Mouse (Mus musculus) limb, embryonic 11.5 days (tissue): ENCODE results near the gene Cacna2d2. TPM values are rescaled to one million over a fixed set of nuclear protein-coding genes. Genes with fewer than 3 reads are reported as not detected.

Source experiments
- ATAC-seq: fragments of 200-750 bp; cut with Nextera tagmentation; 2 replicates; pipeline ENCODE4 v1.8.0; 2017; ENCODE audit warnings: low read depth; ENCODE audit not compliant: insufficient number of reproducible peaks, low FRiP score, low TSS enrichment
- DNase-seq: peaks from one replicate; pipeline ENCODE4 v3.0.0-alpha.2; 2015; ENCODE audit warnings: low spot score
- H3K27ac ChIP-seq: fragments of 300-500 bp; sonication (generic); replicated peaks from 2 replicates; pipeline ENCODE4 v1.5.1; 2014; ENCODE audit warnings: low read depth, mild to moderate bottlenecking, low read length
- H3K27me3 ChIP-seq: fragments of 300-500 bp; sonication (generic); 2 replicates; pipeline ENCODE4 v1.6.1; 2014; ENCODE audit warnings: mild to moderate bottlenecking, low read length, mixed read lengths; ENCODE audit not compliant: control insufficient read depth, insufficient read depth
- H3K36me3 ChIP-seq: fragments of 300-500 bp; sonication (generic); 2 replicates; pipeline ENCODE4 v1.6.1; 2014; ENCODE audit warnings: mild to moderate bottlenecking, low read length, moderate library complexity, mixed read lengths; ENCODE audit not compliant: control insufficient read depth, insufficient read depth
- H3K4me1 ChIP-seq: fragments of 300-500 bp; sonication (generic); 2 replicates; pipeline ENCODE4 v1.6.1; 2014; ENCODE audit warnings: low read length, mixed read lengths; ENCODE audit not compliant: control insufficient read depth, insufficient read depth
- H3K4me2 ChIP-seq: fragments of 300-500 bp; sonication (generic); 2 replicates; pipeline ENCODE4 v1.6.1; 2014; ENCODE audit warnings: low read depth, mild to moderate bottlenecking, moderate library complexity; ENCODE audit not compliant: severe bottlenecking
- H3K4me3 ChIP-seq: fragments of 300-500 bp; sonication (generic); 2 replicates; pipeline ENCODE4 v1.5.1; 2014; ENCODE audit warnings: low read depth, low read length
- H3K9ac ChIP-seq: fragments of 300-500 bp; sonication (generic); 2 replicates; pipeline ENCODE4 v1.6.1; 2014; ENCODE audit warnings: mild to moderate bottlenecking, low read length
- H3K9me3 ChIP-seq: fragments of 300-500 bp; sonication (generic); 2 replicates; pipeline ENCODE4 v1.6.1; 2016; ENCODE audit warnings: low read length; ENCODE audit not compliant: control insufficient read depth
- WGBS: fragments of 180-500 bp; shearing (Covaris S2); extraction: QIAGEN DNeasy Blood & Tissue Kit; methylation state at CpG from one replicate; pipeline ENCODE4 v1.1.7; 2014; 5-methylcytosine and 5-hydroxymethylcytosine counted together
- polyA plus RNA-seq: library from polyadenylated mRNA; unstranded; fragments of >200 nt; fragmentation: Nextera tagmentation; extraction: Ambion mirVana; gene quantifications from 2 replicates; pipeline ENCODE4 v1.2.1, GENCODE M21; 2014

The Cacna2d2 gene
- polyA plus RNA-seq, 1 experiment from 2014 or later, result 0.12 TPM

DNA sequence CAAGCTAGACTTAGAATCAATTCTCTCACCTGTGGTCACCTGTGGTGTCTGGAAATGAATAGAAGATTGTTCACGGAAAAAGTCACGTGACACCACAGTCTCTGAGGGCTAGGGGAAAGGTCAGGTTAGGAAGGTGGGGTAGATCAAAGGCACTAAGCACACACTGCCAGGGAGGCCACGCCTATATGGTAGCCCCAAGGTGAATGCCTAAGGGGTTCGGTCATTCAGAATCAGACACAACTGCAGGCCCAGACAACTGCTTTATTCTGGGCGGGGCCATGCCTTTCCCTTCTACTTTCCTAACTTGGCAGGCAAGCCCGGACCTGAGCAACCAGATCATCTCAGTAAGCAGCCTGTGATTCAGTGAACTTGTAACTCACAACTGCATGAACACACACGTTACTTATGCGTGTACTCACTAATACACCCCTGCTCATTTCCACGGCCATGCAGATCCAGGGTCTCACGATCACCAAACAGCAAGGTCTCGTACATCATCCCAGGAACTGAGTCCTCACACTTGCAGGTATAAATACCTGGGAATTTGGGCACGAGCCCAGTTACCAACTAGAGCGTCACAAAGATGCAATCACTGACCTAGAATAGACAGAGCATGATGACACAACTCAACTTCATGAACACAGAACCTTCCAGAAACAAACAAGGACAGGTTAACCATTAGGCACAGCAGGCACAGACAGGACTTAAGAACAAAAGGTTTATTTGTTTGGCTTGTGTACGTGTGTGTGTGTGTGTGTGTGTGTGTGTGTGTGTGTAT, 176.4 kb downstream of the Cacna2d2 start:
- no peaks in the 10 kb centered on the region for H3K9me3 ChIP-seq
- H3K27ac ChIP-seq, result peak overlapping the region; percentile 73
- 82% methylated on average over 14 of the region's 14 CpGs for WGBS
- H3K4me1 ChIP-seq, result peaks cover 26% of the 10 kb centered on the region
- no peak overlapping the region for H3K9ac ChIP-seq
- H3K4me2 ChIP-seq, result no peak overlapping the region
- no peak overlapping the region for H3K4me3 ChIP-seq
- H3K36me3 ChIP-seq, result peaks cover 19% of the 10 kb centered on the region; the same call in 1 of the 2 replicates
- DNase-seq (peak; percentile 41), ATAC-seq (no peak)
- no peaks in the 10 kb centered on the region for H3K27me3 ChIP-seq

DNA sequence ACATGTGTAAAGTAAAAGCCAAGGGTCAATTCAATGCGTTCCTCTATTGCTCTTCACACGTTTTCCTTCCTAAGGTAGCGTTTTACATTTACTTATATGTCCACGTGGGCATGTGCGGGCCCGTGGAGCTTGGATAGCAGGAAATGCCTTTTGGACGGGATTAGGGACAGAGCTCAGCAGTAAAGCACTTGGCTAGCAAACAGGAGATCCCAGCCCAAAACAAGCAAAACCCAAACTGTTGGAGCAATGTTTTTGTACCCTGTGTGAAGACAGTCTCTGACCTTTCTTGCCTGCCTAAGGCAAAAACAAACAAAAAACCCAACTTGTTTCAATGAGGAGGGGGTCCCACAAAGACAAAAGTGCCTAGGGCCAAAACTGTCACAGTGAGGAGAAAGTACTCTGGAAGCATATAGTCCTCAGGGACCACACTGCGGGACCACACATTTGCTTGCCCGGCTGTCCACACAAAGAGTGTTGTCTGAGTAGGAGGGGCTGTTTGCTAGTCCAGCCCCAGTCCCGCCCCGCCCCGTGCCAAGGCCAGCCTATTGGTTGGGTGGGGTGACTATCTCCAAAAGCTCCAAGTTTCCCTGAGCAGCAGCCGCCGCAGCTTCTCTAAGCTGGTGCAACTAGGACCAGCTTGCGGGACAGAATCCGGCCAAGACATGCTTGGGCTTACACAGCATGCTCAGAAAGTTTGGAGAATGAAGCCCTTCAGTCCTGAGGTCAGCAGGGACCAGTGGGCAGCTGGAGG, 177.1 kb downstream of the Cacna2d2 start, which contains the start of gene Hyal1:
Gene Hyal1 (plus strand): TSS at position 571 of the 751 bp plus-strand sequence.
- ATAC-seq (peak; percentile 55), DNase-seq (peak; percentile 84)
- Histone ChIP-seq H3K9me3 (no peaks in the 10 kb centered on the region), H3K27ac (peak within 1 kb of the TSS; percentile 73), H3K9ac (peak within 1 kb of the TSS; percentile 64), H3K4me1 (peaks cover 24% of the 10 kb centered on the region), H3K36me3 (peaks cover 15% of the 10 kb centered on the region; the same call in 1 of the 2 replicates), H3K4me3 (peak within 1 kb of the TSS; percentile 27), H3K4me2 (peak within 1 kb of the TSS; percentile 70), H3K27me3 (no peaks in the 10 kb centered on the region)
- 27% methylated on average over 16 of the region's 16 CpGs for WGBS

DNA sequence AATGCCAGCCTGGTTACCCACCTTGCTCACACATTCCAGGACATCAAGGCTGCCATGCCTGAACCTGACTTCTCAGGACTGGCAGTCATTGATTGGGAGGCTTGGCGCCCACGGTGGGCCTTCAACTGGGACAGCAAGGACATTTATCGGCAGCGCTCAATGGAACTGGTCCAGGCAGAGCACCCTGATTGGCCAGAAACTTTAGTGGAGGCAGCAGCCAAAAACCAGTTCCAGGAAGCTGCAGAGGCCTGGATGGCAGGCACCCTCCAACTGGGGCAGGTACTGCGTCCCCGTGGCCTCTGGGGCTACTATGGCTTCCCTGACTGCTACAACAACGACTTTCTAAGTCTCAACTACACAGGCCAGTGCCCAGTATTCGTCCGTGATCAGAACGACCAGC, 178.5 kb downstream of the Cacna2d2 start:
- peaks cover 4% of the 10 kb centered on the region for H3K36me3 ChIP-seq
- no peak overlapping the region; the same call in 1 of the 2 replicates for H3K4me2 ChIP-seq
- H3K4me3 ChIP-seq, result no peak overlapping the region
- 94% methylated on average over 10 of the region's 10 CpGs for WGBS
- H3K4me1 ChIP-seq, result peaks cover 24% of the 10 kb centered on the region
- no peak for DNase-seq
- H3K9ac ChIP-seq, result no peak overlapping the region
- ATAC-seq, result no peak
- H3K9me3 ChIP-seq, result no peaks in the 10 kb centered on the region
- H3K27ac ChIP-seq, result no peak overlapping the region
- H3K27me3 ChIP-seq, result no peaks in the 10 kb centered on the region

DNA sequence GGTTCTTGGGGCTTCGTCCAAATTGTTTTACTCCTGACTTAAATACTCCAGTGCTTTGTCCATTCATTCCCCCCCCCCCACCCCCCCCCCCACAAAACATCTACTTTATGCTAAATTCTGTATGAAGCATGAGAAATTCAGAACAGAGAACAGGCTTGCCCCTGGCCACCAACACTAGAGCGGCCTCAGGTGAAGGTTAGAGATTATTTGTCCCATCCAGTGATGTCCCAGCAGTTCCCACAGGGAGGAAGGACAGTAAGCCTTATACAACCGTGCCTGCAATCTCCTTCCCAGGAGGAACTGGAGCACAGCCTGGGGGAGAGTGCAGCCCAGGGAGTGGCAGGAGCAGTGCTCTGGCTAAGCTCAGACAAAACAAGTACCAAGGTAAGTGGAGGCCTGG, 179.2 kb downstream of the Cacna2d2 start, which contains the start of gene Naa80:
Gene Naa80 (plus strand): TSS at position 301 of the 400 bp plus-strand sequence.
- H3K36me3 ChIP-seq, result peaks cover 10% of the 10 kb centered on the region
- H3K9ac ChIP-seq, result no peak within 1 kb of the TSS
- no peak within 1 kb of the TSS for H3K27ac ChIP-seq
- H3K9me3 ChIP-seq, result no peaks in the 10 kb centered on the region
- H3K4me2 ChIP-seq, result no peak within 1 kb of the TSS; the same call in 1 of the 2 replicates
- H3K27me3 ChIP-seq, result no peaks in the 10 kb centered on the region
- H3K4me3 ChIP-seq, result no peak within 1 kb of the TSS
- peaks cover 24% of the 10 kb centered on the region for H3K4me1 ChIP-seq
- DNase-seq (no peak), ATAC-seq (no peak)
- 72% methylated on average over 3 of the region's 3 CpGs for WGBS

Other genes with a start within 250 kb of the Cacna2d2 start
- 0.32 and 1.3 TPM in 2 replicates for gene Dock3, start 167.7 kb upstream of the Cacna2d2 start, polyA plus RNA-seq
- 4.9 and 5.9 TPM in 2 replicates for gene Mapkapk3, start 109.7 kb upstream of the Cacna2d2 start, polyA plus RNA-seq
- 4.1 and 4.4 TPM in 2 replicates for gene Cish, start 103.6 kb upstream of the Cacna2d2 start, polyA plus RNA-seq
- 10.0 and 10.1 TPM in 2 replicates for gene Hemk1, start 61.3 kb upstream of the Cacna2d2 start, polyA plus RNA-seq
- 0.60 and 0.73 TPM in 2 replicates for gene 6430571L13Rik, start 59.0 kb upstream of the Cacna2d2 start, polyA plus RNA-seq
- 42.8 and 47.9 TPM in 2 replicates for gene Tmem115, start 134.3 kb downstream of the Cacna2d2 start, polyA plus RNA-seq
- gene Cyb561d2, start 142.6 kb downstream of the Cacna2d2 start, polyA plus RNA-seq, result 13.1 and 14.1 TPM in 2 replicates
- 36.5 and 40.9 TPM in 2 replicates for gene Nprl2, start 142.6 kb downstream of the Cacna2d2 start, polyA plus RNA-seq
- 0.79 and 0.95 TPM in 2 replicates for gene Zmynd10, start 147.7 kb downstream of the Cacna2d2 start, polyA plus RNA-seq
- 46.7 and 49.3 TPM in 2 replicates for gene Rassf1, start 151.9 kb downstream of the Cacna2d2 start, polyA plus RNA-seq
- 57.3 and 60.2 TPM in 2 replicates for gene Tusc2, start 163.6 kb downstream of the Cacna2d2 start, polyA plus RNA-seq
- gene Hyal2, start 168.3 kb downstream of the Cacna2d2 start, polyA plus RNA-seq, result 143 and 155 TPM in 2 replicates
- gene Hyal1, start 177.3 kb downstream of the Cacna2d2 start, polyA plus RNA-seq, result 8.0 and 8.4 TPM in 2 replicates
- gene Naa80, start 179.3 kb downstream of the Cacna2d2 start, polyA plus RNA-seq, result 14.3 and 16.7 TPM in 2 replicates
- gene Hyal3, start 181.2 kb downstream of the Cacna2d2 start, polyA plus RNA-seq, result 0.54 and 0.57 TPM in 2 replicates
- gene Ifrd2, start 188.0 kb downstream of the Cacna2d2 start, polyA plus RNA-seq, result 47.6 and 49.0 TPM in 2 replicates
- 3.4 and 3.7 TPM in 2 replicates for gene Sema3b, start 209.6 kb downstream of the Cacna2d2 start, polyA plus RNA-seq
- gene Gnai2, start 235.8 kb downstream of the Cacna2d2 start, polyA plus RNA-seq, result 336 and 358 TPM in 2 replicates